8 mouse cellular contexts compared by ENCODE assay signal in genomic region chr6:49217581-49218274, GRCm38 (mm10). TPM values are rescaled to one million over a fixed set of nuclear protein-coding genes. Genes with fewer than 3 reads are reported as not detected.
A peak's percentile ranks its signal among the peaks of the same experiment; 100 is the strongest.
DNase-seq lines count a peak whose midpoint lies in the region; ATAC-seq and TF ChIP-seq lines count a peak whose summit lies in the region.

No protein-coding gene starts in this region.

- WGBS in forebrain, postnatal 0 days: under 1% methylated on average over 55 of the region's 56 CpGs
- under 1% methylated on average over 55 of the region's 56 CpGs for WGBS in intestine, embryonic 14.5 days
- WGBS in lung, embryonic 16.5 days: under 1% methylated on average over 55 of the region's 56 CpGs

- H3K4me2 ChIP-seq in forebrain, postnatal 0 days (ENCODE audit: low read depth): peak overlapping the region; percentile 57
- peak overlapping the region; percentile 86 for H3K4me2 ChIP-seq in intestine, embryonic 14.5 days (ENCODE audit: low read length)
- peak overlapping the region; percentile 87 for H3K4me2 ChIP-seq in lung, embryonic 16.5 days (ENCODE audit: low read depth, low read length)

- H3K4me1 ChIP-seq in forebrain, postnatal 0 days (ENCODE audit: insufficient read depth): peaks cover 8% of the 10 kb centered on the region
- H3K4me1 ChIP-seq in intestine, embryonic 14.5 days (replicated peaks; ENCODE audit: control insufficient read depth, insufficient read depth, low read length): no peaks in the 10 kb centered on the region
- H3K4me1 ChIP-seq in lung, embryonic 16.5 days (replicated peaks; ENCODE audit: control insufficient read depth, insufficient read depth, low read length): peaks cover 4% of the 10 kb centered on the region; the same call in 1 of the 2 replicates

- ATAC-seq in forebrain, postnatal 0 days: peak; percentile 95
- peak; percentile 91 for ATAC-seq in intestine, embryonic 14.5 days (replicated peaks; ENCODE audit: low FRiP score, low TSS enrichment, low read depth)
- peak; percentile 92 for ATAC-seq in lung, embryonic 16.5 days (ENCODE audit: low read depth)

- peak overlapping the region; percentile 60 for H3K4me3 ChIP-seq in gastrocnemius, adult 2 months
- H3K4me3 ChIP-seq in forebrain, postnatal 0 days (ENCODE audit: low read depth, low read length): peak overlapping the region; percentile 51
- peak overlapping the region; percentile 97 for H3K4me3 ChIP-seq in intestine, embryonic 14.5 days (ENCODE audit: low read depth, low read length)
- H3K4me3 ChIP-seq in lung, embryonic 16.5 days (ENCODE audit: low read length): peak overlapping the region; percentile 72

- DNase-seq in gastrocnemius, adult 2 months: peak; percentile 41
- no peak for DNase-seq in gastrocnemius, adult 18-20 months (ENCODE audit: low spot score)
- DNase-seq in c-Kit-positive CD71-negative TER-119-negative erythroid progenitor cells, embryonic 14.5 days (ENCODE audit: low read depth): peak; percentile 96
- DNase-seq in forebrain, postnatal 0 days: peak; percentile 93
- peak; percentile 95 for DNase-seq in intestine, embryonic 14.5 days (ENCODE audit: low spot score)
- DNase-seq in ovary, postnatal 14 days (ENCODE audit: low spot score): peak; percentile 41
- DNase-seq in thymus, postnatal 4 days: peak; percentile 96

- H3K36me3 ChIP-seq in forebrain, postnatal 0 days (ENCODE audit: insufficient read depth): no peaks in the 10 kb centered on the region
- no peaks in the 10 kb centered on the region for H3K36me3 ChIP-seq in intestine, embryonic 14.5 days (ENCODE audit: control insufficient read depth, insufficient read depth, low read length)
- H3K36me3 ChIP-seq in lung, embryonic 16.5 days (ENCODE audit: control insufficient read depth, insufficient read depth, low read length): no peaks in the 10 kb centered on the region

- peak overlapping the region; percentile 44 for H3K9ac ChIP-seq in forebrain, postnatal 0 days
- H3K9ac ChIP-seq in intestine, embryonic 14.5 days (ENCODE audit: low read length): peak overlapping the region; percentile 75
- H3K9ac ChIP-seq in lung, embryonic 16.5 days (ENCODE audit: low read length): peak overlapping the region; percentile 79

- H3K27me3 ChIP-seq in forebrain, postnatal 0 days (ENCODE audit: insufficient read depth, low read length): peaks cover 12% of the 10 kb centered on the region; the same call in 1 of the 2 replicates
- no peaks in the 10 kb centered on the region for H3K27me3 ChIP-seq in intestine, embryonic 14.5 days (replicated peaks; ENCODE audit: control insufficient read depth, insufficient read depth, low read length)
- H3K27me3 ChIP-seq in lung, embryonic 16.5 days (ENCODE audit: control insufficient read depth, insufficient read depth, low read depth, low read length): 0 out of 2 replicates have a peak, but pooled peaks cover 3% of the 10 kb centered on the region

- intact Hi-C loops in gastrocnemius, adult 2 months (cut with DNase I): loop anchor here (2.0 to 5.0 kb wide), 2 partner anchors 100 to 1963 kb away; partner anchors contain the start of gene Ccdc126

- no peak for TF ChIP-seq CTCF in gastrocnemius, adult 2 months (IDR thresholded peaks at IDR 0.05)
- no peak for TF ChIP-seq CTCF in forebrain, postnatal 0 days (IDR thresholded peaks at IDR 0.05; ENCODE audit: low read depth)

- H3K9me3 ChIP-seq in forebrain, postnatal 0 days (ENCODE audit: low read length): no peaks in the 10 kb centered on the region
- no peaks in the 10 kb centered on the region for H3K9me3 ChIP-seq in intestine, embryonic 14.5 days (ENCODE audit: control insufficient read depth, low read length)
- H3K9me3 ChIP-seq in lung, embryonic 16.5 days (ENCODE audit: control insufficient read depth, low read length): no peaks in the 10 kb centered on the region; the same call in 1 of the 2 replicates

- H3K27ac ChIP-seq in gastrocnemius, adult 2 months: no peak overlapping the region
- H3K27ac ChIP-seq in forebrain, postnatal 0 days (ENCODE audit: low read depth, low read length): no peak overlapping the region
- peak overlapping the region; percentile 95 for H3K27ac ChIP-seq in intestine, embryonic 14.5 days (ENCODE audit: low read depth)
- H3K27ac ChIP-seq in lung, embryonic 16.5 days (ENCODE audit: low read length): peak overlapping the region; percentile 96

RNA-seq across cellular contexts. Expression of gene Igf2bp3, which starts 3.0 kb away (rescaled TPM):
- total RNA-seq in gastrocnemius, adult 2 months (2021): under 1 TPM; 0.06 to 0.13 TPM
- total RNA-seq in gastrocnemius, adult 18-20 months (2021): under 1 TPM; 0.09 to 0.11 TPM
- 9.1 and 12.8 TPM in 2 replicates for total RNA-seq in forebrain, postnatal 0 days (2014; rRNA removed)
- polyA plus RNA-seq in forebrain, postnatal 0 days (2015; fragmentation: Nextera tagmentation; extraction: Ambion mirVana): 12.3 and 13.5 TPM in 2 replicates
- polyA plus RNA-seq in intestine, embryonic 14.5 days (2014; fragmentation: Nextera tagmentation; extraction: Ambion mirVana): 105 and 111 TPM in 2 replicates
- 37.5 and 41.0 TPM in 2 replicates for polyA plus RNA-seq in lung, embryonic 16.5 days (2015; fragmentation: Nextera tagmentation; extraction: Ambion mirVana)

RNA-seq across cellular contexts. Expression of gene Tra2a, which starts 46.1 kb away (rescaled TPM):
- total RNA-seq in gastrocnemius, adult 2 months (2021): 10 to 100 TPM; 15.0 to 30.8 TPM
- total RNA-seq in gastrocnemius, adult 18-20 months (2021): 10 to 100 TPM; 14.7 to 20.2 TPM
- 75.7 and 81.7 TPM in 2 replicates for total RNA-seq in forebrain, postnatal 0 days (2014; rRNA removed)
- 43.5 and 45.9 TPM in 2 replicates for polyA plus RNA-seq in forebrain, postnatal 0 days (2015; fragmentation: Nextera tagmentation; extraction: Ambion mirVana)
- 45.6 and 45.9 TPM in 2 replicates for polyA plus RNA-seq in intestine, embryonic 14.5 days (2014; fragmentation: Nextera tagmentation; extraction: Ambion mirVana)
- polyA plus RNA-seq in lung, embryonic 16.5 days (2015; fragmentation: Nextera tagmentation; extraction: Ambion mirVana): 111 TPM in 2 replicates

Comparison
In these comparisons a context has a peak if more than half of its experiments do, and no peak if none do; other contexts are left out.
1. H3K27ac ChIP-seq: peak in intestine, embryonic 14.5 days (single experiment) and lung, embryonic 16.5 days (single experiment); none in gastrocnemius, adult 2 months (single experiment) and forebrain, postnatal 0 days (single experiment).
2. Peak in every context shown above with its lines, with median percentiles within 50 percentile points of each other: H3K4me3 ChIP-seq, ATAC-seq, H3K4me2 ChIP-seq and H3K9ac ChIP-seq.